Mouse (Mus musculus): ENCODE data around the gene Ap1b1. TPM values are rescaled to one million over a fixed set of nuclear protein-coding genes. Genes with fewer than 3 reads are reported as not detected.

The Ap1b1 gene
- polyA plus RNA-seq, 1 experiment = 76.0 TPM

GRCm38 (mm10) chr11:4983010-4983409, 3.6 kb upstream of the Ap1b1 start:
- 62% methylated on average over 3 of the region's 3 CpGs for WGBS
- Histone ChIP-seq H3K4me3 (replicated peaks; ENCODE audit: extremely low read depth, low read depth, low read length) (no peak overlapping the region), H3K4me1 (ENCODE audit: control insufficient read depth, insufficient read depth, low read length) (peaks cover 5% of the 10 kb centered on the region; the same call in 1 of the 2 replicates)
- DNase-seq = no peak
- TF ChIP-seq CTCF (IDR thresholded peaks at IDR 0.05; ENCODE audit: insufficient read depth, low read length) (no peak), POLR2A (IDR thresholded peaks at IDR 0.05; ENCODE audit: borderline replicate concordance, extremely low read depth, low read depth, low read length) (no peak)

DNA sequence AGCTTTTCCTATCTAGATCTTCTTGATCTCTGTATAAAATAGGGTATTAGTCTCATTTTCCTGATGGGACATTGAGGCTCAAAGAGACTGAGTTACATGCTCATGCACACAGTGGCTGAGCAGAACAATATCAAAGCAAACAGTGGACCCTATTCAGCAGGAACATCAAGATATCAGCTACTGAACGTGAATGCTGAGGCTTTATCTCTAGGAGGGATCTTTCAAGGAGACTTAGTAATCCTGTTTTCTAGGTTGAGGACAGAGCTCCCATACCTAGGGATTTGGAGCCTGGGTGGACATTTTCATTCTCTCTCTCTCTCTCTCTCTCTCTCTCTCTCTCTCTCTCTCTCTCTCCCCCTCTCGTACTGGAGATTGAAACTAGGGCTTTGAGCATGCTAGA, 3.1 kb upstream of the Ap1b1 start:
- no peak for TF ChIP-seq CTCF (IDR thresholded peaks at IDR 0.05; ENCODE audit: insufficient read depth, low read length)
- no peak for TF ChIP-seq POLR2A (IDR thresholded peaks at IDR 0.05; ENCODE audit: borderline replicate concordance, extremely low read depth, low read depth, low read length)
- DNase-seq = no peak
- H3K4me1 ChIP-seq (ENCODE audit: control insufficient read depth, insufficient read depth, low read length) = peaks cover 5% of the 10 kb centered on the region; the same call in 1 of the 2 replicates
- 69% methylated on average over 2 of the region's 2 CpGs for WGBS
- H3K4me3 ChIP-seq (replicated peaks; ENCODE audit: extremely low read depth, low read depth, low read length) = no peak overlapping the region

- WGBS = 5% methylated on average over 5 of the region's 5 CpGs
- no peak for DNase-seq
- no peak overlapping the region for H3K4me3 ChIP-seq (replicated peaks; ENCODE audit: extremely low read depth, low read depth, low read length)
Observed at GRCm38 (mm10) chr11:4984249-4984648, 2.4 kb upstream of the Ap1b1 start.

GRCm38 (mm10) chr11:4984799-4985198, 1.8 kb upstream of the Ap1b1 start:
- Histone ChIP-seq H3K4me3 (replicated peaks; ENCODE audit: extremely low read depth, low read depth, low read length) (no peak overlapping the region), H3K4me1 (ENCODE audit: control insufficient read depth, insufficient read depth, low read length) (peaks cover 5% of the 10 kb centered on the region; the same call in 1 of the 2 replicates)
- WGBS = 64% methylated on average over 3 of the region's 3 CpGs
- no peak for DNase-seq
- TF ChIP-seq CTCF (IDR thresholded peaks at IDR 0.05; ENCODE audit: insufficient read depth, low read length) (no peak), POLR2A (IDR thresholded peaks at IDR 0.05; ENCODE audit: borderline replicate concordance, extremely low read depth, low read depth, low read length) (no peak)

More at GRCm38 (mm10) chr11:4984249-4984648, 2.4 kb upstream of the Ap1b1 start:
- TF ChIP-seq POLR2A (IDR thresholded peaks at IDR 0.05; ENCODE audit: borderline replicate concordance, extremely low read depth, low read depth, low read length) = no peak
- TF ChIP-seq CTCF (IDR thresholded peaks at IDR 0.05; ENCODE audit: insufficient read depth, low read length) = peak; percentile 21; the same call in 1 of the 2 replicates
- peaks cover 5% of the 10 kb centered on the region; the same call in 1 of the 2 replicates for H3K4me1 ChIP-seq (ENCODE audit: control insufficient read depth, insufficient read depth, low read length)

GRCm38 (mm10) chr11:4987487-4987852, 846 bp downstream of the Ap1b1 start:
- WGBS = 48% methylated on average over 11 of the region's 11 CpGs
- H3K4me1 ChIP-seq (ENCODE audit: control insufficient read depth, insufficient read depth, low read length) = peaks cover 5% of the 10 kb centered on the region; the same call in 1 of the 2 replicates
- TF ChIP-seq CTCF (IDR thresholded peaks at IDR 0.05; ENCODE audit: insufficient read depth, low read length) = no peak
- no peak for TF ChIP-seq POLR2A (IDR thresholded peaks at IDR 0.05; ENCODE audit: borderline replicate concordance, extremely low read depth, low read depth, low read length)

GRCm38 (mm10) chr11:4989187-4989586, 2.6 kb downstream of the Ap1b1 start:
- H3K4me1 ChIP-seq (ENCODE audit: control insufficient read depth, insufficient read depth, low read length) = peaks cover 5% of the 10 kb centered on the region; the same call in 1 of the 2 replicates
- H3K4me3 ChIP-seq (replicated peaks; ENCODE audit: extremely low read depth, low read depth, low read length) = no peak overlapping the region
- TF ChIP-seq POLR2A (IDR thresholded peaks at IDR 0.05; ENCODE audit: borderline replicate concordance, extremely low read depth, low read depth, low read length) = no peak
- no peak for TF ChIP-seq CTCF (IDR thresholded peaks at IDR 0.05; ENCODE audit: insufficient read depth, low read length)
- 39% methylated on average over 3 of the region's 3 CpGs for WGBS
- DNase-seq = no peak

More at GRCm38 (mm10) chr11:4987487-4987852, 846 bp downstream of the Ap1b1 start:
- peak overlapping the region; percentile 66 for H3K4me3 ChIP-seq (replicated peaks; ENCODE audit: extremely low read depth, low read depth, low read length)
- DNase-seq = no peak

GRCm38 (mm10) chr11:4992471-4992870, 5.8 kb downstream of the Ap1b1 start:
- WGBS = 85% methylated on average over 2 of the region's 2 CpGs
- TF ChIP-seq CTCF (IDR thresholded peaks at IDR 0.05; ENCODE audit: insufficient read depth, low read length) (no peak), POLR2A (IDR thresholded peaks at IDR 0.05; ENCODE audit: borderline replicate concordance, extremely low read depth, low read depth, low read length) (no peak)
- peaks cover under 1% of the 10 kb centered on the region; the same call in 1 of the 2 replicates for H3K4me1 ChIP-seq (ENCODE audit: control insufficient read depth, insufficient read depth, low read length)
- no peak for DNase-seq
- no peak overlapping the region for H3K4me3 ChIP-seq (replicated peaks; ENCODE audit: extremely low read depth, low read depth, low read length)

DNA sequence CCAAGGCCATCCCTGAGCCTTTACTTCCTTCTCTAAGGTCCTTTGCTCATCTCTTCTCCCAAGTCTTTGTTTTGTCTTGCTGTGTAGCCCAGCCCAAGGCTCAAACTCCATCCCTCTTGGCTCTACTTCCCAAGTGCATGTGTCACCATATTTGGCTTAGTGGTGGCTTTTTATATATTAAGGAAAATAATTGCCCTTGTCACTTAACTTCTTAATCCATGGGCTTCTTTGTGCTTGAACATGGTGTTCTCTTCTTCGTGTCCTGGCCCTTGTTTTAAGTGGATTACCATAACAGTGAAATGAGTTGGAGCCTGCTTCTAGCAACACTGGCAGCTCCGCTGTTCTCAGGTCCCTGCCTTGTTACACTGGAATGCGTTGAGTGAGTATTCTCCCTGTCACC, 9.1 kb downstream of the Ap1b1 start:
- Histone ChIP-seq H3K4me1 (ENCODE audit: control insufficient read depth, insufficient read depth, low read length) (peaks cover 3% of the 10 kb centered on the region; the same call in 1 of the 2 replicates), H3K4me3 (replicated peaks; ENCODE audit: extremely low read depth, low read depth, low read length) (no peak overlapping the region)
- WGBS = 89% methylated on average over 3 of the region's 3 CpGs
- TF ChIP-seq CTCF (IDR thresholded peaks at IDR 0.05; ENCODE audit: insufficient read depth, low read length) (no peak), POLR2A (IDR thresholded peaks at IDR 0.05; ENCODE audit: borderline replicate concordance, extremely low read depth, low read depth, low read length) (no peak)
- no peak for DNase-seq

DNA sequence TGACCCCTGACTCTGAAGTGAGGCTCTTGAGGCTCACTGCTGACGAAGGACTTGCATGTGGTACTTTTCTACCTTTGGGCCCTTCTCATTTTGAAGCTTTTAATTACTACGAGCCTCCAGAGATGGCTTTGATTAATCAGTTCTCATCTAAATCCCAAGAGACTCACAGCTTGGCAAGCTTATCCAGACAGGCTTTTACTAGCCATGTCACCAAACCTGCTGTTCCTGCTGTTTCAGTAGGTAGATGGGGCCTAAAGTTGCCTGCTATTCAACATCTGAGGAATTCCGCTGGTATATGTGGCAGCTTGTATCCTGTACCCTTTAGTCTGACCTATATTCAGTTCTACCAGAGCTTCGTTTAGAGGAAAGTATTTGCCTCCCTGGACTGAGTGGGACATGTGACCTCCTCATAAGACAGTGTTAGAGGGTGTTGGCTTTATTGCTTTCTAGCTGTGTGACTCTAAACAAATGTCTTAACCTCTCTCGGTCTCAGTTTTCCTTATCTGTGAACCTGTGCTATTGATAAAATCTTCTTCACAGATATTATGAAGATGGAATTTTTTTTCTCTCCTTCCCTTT, 10.1 kb downstream of the Ap1b1 start:
- DNase-seq = no peak
- Histone ChIP-seq H3K4me1 (ENCODE audit: control insufficient read depth, insufficient read depth, low read length) (peaks cover 3% of the 10 kb centered on the region; the same call in 1 of the 2 replicates), H3K4me3 (replicated peaks; ENCODE audit: extremely low read depth, low read depth, low read length) (no peak overlapping the region)
- no peak for TF ChIP-seq CTCF (IDR thresholded peaks at IDR 0.05; ENCODE audit: insufficient read depth, low read length)
- TF ChIP-seq POLR2A (IDR thresholded peaks at IDR 0.05; ENCODE audit: borderline replicate concordance, extremely low read depth, low read depth, low read length) = no peak
- WGBS = 78% methylated on average over 5 of the region's 5 CpGs

GRCm38 (mm10) chr11:4998352-4998751, 11.7 kb downstream of the Ap1b1 start:
- H3K4me3 ChIP-seq (replicated peaks; ENCODE audit: extremely low read depth, low read depth, low read length) = no peak overlapping the region
- 38% methylated on average over 3 of the region's 3 CpGs for WGBS
- peaks cover 3% of the 10 kb centered on the region; the same call in 1 of the 2 replicates for H3K4me1 ChIP-seq (ENCODE audit: control insufficient read depth, insufficient read depth, low read length)
- peak; percentile 18 for DNase-seq
- TF ChIP-seq CTCF (IDR thresholded peaks at IDR 0.05; ENCODE audit: insufficient read depth, low read length) = no peak
- TF ChIP-seq POLR2A (IDR thresholded peaks at IDR 0.05; ENCODE audit: borderline replicate concordance, extremely low read depth, low read depth, low read length) = no peak

All from lung, adult 2 months (tissue).